ENCODE assay signal across 8 mouse cellular contexts in genomic region chr2:165473003-165473402, GRCm38 (mm10). TPM values are rescaled to one million over a fixed set of nuclear protein-coding genes. Genes with fewer than 3 reads are reported as not detected.
DNase-seq lines count a peak whose midpoint lies in the region; ATAC-seq lines count a peak whose summit lies in the region.

Gene Slc13a3, minus strand, starts transcription at chr2:165473230.

- WGBS in hindbrain, embryonic 13.5 days: 2% methylated on average over 35 of the region's 35 CpGs
- 4% methylated on average over 35 of the region's 35 CpGs for whole genome bisulfite sequencing in limb, embryonic 10.5 days
- WGBS in neural tube, embryonic 12.5 days: 4% methylated on average over 35 of the region's 35 CpGs

- peak; percentile 19 to 41 for DNase-seq in cerebellum, postnatal 10 days
- no peak for DNase-seq in cerebellum, postnatal 36 days
- peak; percentile 21 for DNase-seq in Muller cell, postnatal 12 days (ENCODE audit: inconsistent ontology term)
- peak; percentile 59 for DNase-seq in limb, embryonic 10.5 days (ENCODE audit: low spot score)
- no peak for DNase-seq in frontal cortex, postnatal 25 days (ENCODE audit: low spot score in 2 of 2)
- DNase-seq in MN1 (ENCODE audit: low spot score): no peak

- H3K27me3 ChIP-seq in hindbrain, embryonic 13.5 days: peaks cover 45% of the 10 kb centered on the region
- peaks cover 51% of the 10 kb centered on the region for H3K27me3 ChIP-seq in limb, embryonic 10.5 days (ENCODE audit: low read depth, poor library complexity, severe bottlenecking)
- peaks cover 20% of the 10 kb centered on the region for H3K27me3 ChIP-seq in neural tube, embryonic 12.5 days (replicated peaks)

- H3K27ac ChIP-seq in hindbrain, embryonic 13.5 days: no peak within 1 kb of the TSS
- H3K27ac ChIP-seq in limb, embryonic 10.5 days: no peak within 1 kb of the TSS
- H3K27ac ChIP-seq in neural tube, embryonic 12.5 days: no peak within 1 kb of the TSS

- no peaks in the 10 kb centered on the region for H3K9me3 ChIP-seq in hindbrain, embryonic 13.5 days
- H3K9me3 ChIP-seq in limb, embryonic 10.5 days (replicated peaks): no peaks in the 10 kb centered on the region
- no peaks in the 10 kb centered on the region for H3K9me3 ChIP-seq in neural tube, embryonic 12.5 days

- peak within 1 kb of the TSS; percentile 21 for H3K4me3 ChIP-seq in hindbrain, embryonic 13.5 days
- peak within 1 kb of the TSS; percentile 42 for H3K4me3 ChIP-seq in limb, embryonic 10.5 days
- H3K4me3 ChIP-seq in neural tube, embryonic 12.5 days: peak within 1 kb of the TSS; percentile 19

- peak within 1 kb of the TSS; percentile 44 for H3K4me2 ChIP-seq in hindbrain, embryonic 13.5 days
- H3K4me2 ChIP-seq in neural tube, embryonic 12.5 days (replicated peaks): peak within 1 kb of the TSS; percentile 54

- no peak for ATAC-seq in hindbrain, embryonic 13.5 days (ENCODE audit: low FRiP score)
- ATAC-seq in neural tube, embryonic 12.5 days (ENCODE audit: low FRiP score, low read depth): no peak

- H3K4me1 ChIP-seq in hindbrain, embryonic 13.5 days (replicated peaks): peaks cover 18% of the 10 kb centered on the region
- H3K4me1 ChIP-seq in limb, embryonic 10.5 days: peaks cover 16% of the 10 kb centered on the region
- H3K4me1 ChIP-seq in neural tube, embryonic 12.5 days: peaks cover 10% of the 10 kb centered on the region; the same call in 1 of the 2 replicates

- H3K36me3 ChIP-seq in hindbrain, embryonic 13.5 days: no peaks in the 10 kb centered on the region
- H3K36me3 ChIP-seq in limb, embryonic 10.5 days: no peaks in the 10 kb centered on the region
- H3K36me3 ChIP-seq in neural tube, embryonic 12.5 days: no peaks in the 10 kb centered on the region

- peak within 1 kb of the TSS; percentile 58 for H3K9ac ChIP-seq in hindbrain, embryonic 13.5 days
- H3K9ac ChIP-seq in neural tube, embryonic 12.5 days: peak within 1 kb of the TSS; percentile 42; the same call in 1 of the 2 replicates

RNA-seq across cellular contexts. Expression of gene Slc13a3, which starts in this region (rescaled TPM):
- 2.2 and 2.6 TPM in 2 replicates for polyA plus RNA-seq in hindbrain, embryonic 13.5 days (2015; fragmentation: Nextera tagmentation; extraction: Ambion mirVana)
- 0.24 TPM in 1 of 2 replicates, not detected in the other for polyA plus RNA-seq in limb, embryonic 10.5 days (2016; fragmentation: Nextera tagmentation; extraction: Ambion mirVana)
- 0.27 and 0.55 TPM in 2 replicates for polyA plus RNA-seq in neural tube, embryonic 12.5 days (2016; fragmentation: Nextera tagmentation; extraction: Ambion mirVana)

Comparison
In these comparisons a context has a peak if more than half of its experiments do, and no peak if none do; other contexts are left out.
1. DNase-seq: peak in cerebellum, postnatal 10 days (2 of 2) and Muller cell, postnatal 12 days (single experiment); none in cerebellum, postnatal 36 days (0 of 2), frontal cortex, postnatal 25 days (0 of 2) and MN1 (single experiment).
2. Peak in DNase-seq and H3K4me3 ChIP-seq in limb, embryonic 10.5 days; RNA of the gene not detected or under 1 TPM.
3. Peak in every context shown above with its lines, with median percentiles within 50 percentile points of each other: H3K4me3 ChIP-seq.